Mouse (Mus musculus) intestine, postnatal 0 days (tissue): ENCODE data around the gene Ppl. TPM values are rescaled to one million over a fixed set of nuclear protein-coding genes. Genes with fewer than 3 reads are reported as not detected.
A peak's percentile ranks its signal among the peaks of the same experiment; 100 is the strongest.

Experiments used
- ATAC-seq: fragments of 200-750 bp; cut with Nextera tagmentation; 2 replicates; pipeline ENCODE4 v1.8.0; 2017; ENCODE audit warnings: mild to moderate bottlenecking, moderate TSS enrichment, moderate library complexity
- H3K27ac ChIP-seq: fragments of 300-500 bp; sonication (generic); 2 replicates; pipeline ENCODE4 v1.5.1; 2014; ENCODE audit warnings: mild to moderate bottlenecking, low read depth, low read length, moderate library complexity
- H3K27me3 ChIP-seq: fragments of 300-500 bp; sonication (generic); replicated peaks from 2 replicates; pipeline ENCODE4 v1.6.1; 2014; ENCODE audit warnings: low read length, mixed read lengths; ENCODE audit not compliant: control insufficient read depth, insufficient read depth
- H3K36me3 ChIP-seq: fragments of 300-500 bp; sonication (generic); 2 replicates; pipeline ENCODE4 v1.6.1; 2014; ENCODE audit warnings: mild to moderate bottlenecking, moderate library complexity; ENCODE audit not compliant: control insufficient read depth, insufficient read depth
- H3K4me1 ChIP-seq: fragments of 300-500 bp; sonication (generic); replicated peaks from 2 replicates; pipeline ENCODE4 v1.6.1; 2014; ENCODE audit warnings: antibody characterized with exemption, low read length, mixed read lengths; ENCODE audit not compliant: control insufficient read depth, insufficient read depth
- H3K4me2 ChIP-seq: fragments of 300-500 bp; sonication (generic); replicated peaks from 2 replicates; pipeline ENCODE4 v1.6.1; 2014; ENCODE audit warnings: low read depth, mild to moderate bottlenecking, moderate library complexity
- H3K4me3 ChIP-seq: fragments of 300-500 bp; sonication (generic); 2 replicates; pipeline ENCODE4 v1.5.1; 2014; ENCODE audit warnings: low read depth, low read length
- H3K9ac ChIP-seq: fragments of 300-500 bp; sonication (generic); 2 replicates; pipeline ENCODE4 v1.6.1; 2014; ENCODE audit warnings: mild to moderate bottlenecking, low read depth, low read length
- H3K9me3 ChIP-seq: fragments of 300-500 bp; sonication (generic); 2 replicates; pipeline ENCODE4 v1.6.1; 2016; ENCODE audit warnings: mixed run types; ENCODE audit not compliant: control insufficient read depth
- CTCF ChIP-seq: sonication (generic); IDR thresholded peaks from 2 replicates; pipeline ENCODE4 v1.5.1; 2016; ENCODE audit warnings: low read depth, mild to moderate bottlenecking, control low read depth, antibody characterized with exemption, moderate library complexity
- WGBS: fragments of 180-500 bp; shearing (Covaris S2); extraction: QIAGEN DNeasy Blood & Tissue Kit; methylation state at CpG from one replicate; pipeline ENCODE4 v1.1.7; 2014; 5-methylcytosine and 5-hydroxymethylcytosine counted together
- polyA plus RNA-seq: library from polyadenylated mRNA; unstranded; fragments of >200 nt; fragmentation: Nextera tagmentation; extraction: Ambion mirVana; gene quantifications from 2 replicates; pipeline ENCODE4 v1.2.1, GENCODE M21; 2015

The Ppl gene
- polyA plus RNA-seq, 1 experiment from 2014 or later, result 0.69 TPM

DNA sequence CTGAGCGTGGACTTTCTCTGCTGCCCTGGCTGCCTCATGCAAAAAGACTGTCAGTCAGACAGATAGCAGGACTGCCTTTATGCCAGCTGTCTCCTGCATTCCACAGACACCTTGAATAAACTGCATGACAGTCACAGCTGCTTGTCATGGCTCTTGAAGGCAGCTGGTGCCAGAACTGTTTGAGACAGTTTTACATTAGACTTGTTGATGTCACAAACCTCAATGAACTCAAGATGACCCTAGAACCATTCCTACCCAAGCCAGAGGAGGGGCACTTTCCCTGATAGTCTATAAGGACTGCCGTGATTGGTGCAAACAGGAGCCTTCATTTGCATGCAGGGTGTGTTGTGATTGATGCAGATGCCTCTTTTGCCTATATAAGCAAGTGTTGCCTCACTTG, 18.6 kb downstream of the Ppl start:
- Histone ChIP-seq H3K9me3 (no peaks in the 10 kb centered on the region), H3K4me2 (no peak overlapping the region), H3K4me1 (peaks cover 5% of the 10 kb centered on the region), H3K27me3 (no peaks in the 10 kb centered on the region), H3K4me3 (no peak overlapping the region), H3K27ac (no peak overlapping the region), H3K36me3 (no peaks in the 10 kb centered on the region), H3K9ac (no peak overlapping the region)
- no peak for TF ChIP-seq CTCF
- ATAC-seq, result peak; percentile 24; the same call in 1 of the 2 replicates
- 64% methylated on average over 2 of the region's 2 CpGs for WGBS

DNA sequence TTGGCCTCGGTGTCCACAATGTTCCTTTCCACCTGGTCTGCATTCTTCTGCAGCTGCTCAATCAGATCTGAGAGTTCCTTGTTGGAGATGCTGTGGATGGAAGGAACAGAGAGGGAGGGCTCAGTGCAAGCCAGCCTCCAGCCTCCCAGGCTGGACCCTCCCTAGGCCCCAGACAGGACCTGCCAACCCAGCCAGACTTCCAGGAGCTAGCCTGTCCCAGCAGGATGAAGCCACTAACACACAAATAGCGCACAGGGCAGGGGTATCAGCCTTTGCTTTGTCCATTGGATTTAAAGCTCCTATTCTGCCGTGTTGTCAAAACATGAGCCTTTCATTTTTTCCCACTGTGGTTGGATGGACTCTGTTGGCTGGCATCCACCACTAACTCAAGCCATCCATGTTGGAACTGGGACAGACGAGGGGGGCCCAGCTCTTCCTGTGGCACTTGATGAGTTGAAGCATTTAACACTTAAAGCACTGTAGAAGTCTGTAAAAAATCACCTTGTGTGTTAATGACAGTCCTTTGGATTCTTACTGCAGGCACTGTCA, 19.1 kb downstream of the Ppl start:
- Histone ChIP-seq H3K27ac (no peak overlapping the region), H3K27me3 (no peaks in the 10 kb centered on the region), H3K9ac (no peak overlapping the region), H3K4me1 (peaks cover 5% of the 10 kb centered on the region), H3K36me3 (no peaks in the 10 kb centered on the region), H3K4me2 (no peak overlapping the region), H3K9me3 (no peaks in the 10 kb centered on the region), H3K4me3 (no peak overlapping the region)
- WGBS, result 68% methylated on average over 4 of the region's 4 CpGs
- no peak for ATAC-seq
- no peak for TF ChIP-seq CTCF

DNA sequence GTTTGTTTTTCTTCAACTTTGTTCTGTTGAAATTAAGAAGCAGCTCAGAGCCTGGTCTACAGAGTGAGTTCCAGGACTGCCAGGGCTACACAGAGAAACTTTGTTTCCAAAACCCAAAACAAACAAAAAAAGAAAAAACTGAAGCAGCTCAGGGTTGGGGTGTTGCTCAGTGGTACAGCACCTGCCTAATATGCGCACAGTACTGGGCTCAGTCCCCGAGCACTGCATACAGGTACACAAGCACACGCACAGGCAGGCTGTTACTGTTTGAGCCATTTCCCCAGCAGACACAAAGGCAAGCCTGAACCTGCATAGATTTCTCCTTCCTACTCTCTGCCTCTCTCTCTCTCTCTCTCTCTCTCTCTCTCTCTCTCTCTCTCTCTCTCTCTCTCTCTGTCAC, 21.2 kb downstream of the Ppl start:
- ATAC-seq, result no peak
- TF ChIP-seq CTCF, result no peak
- Histone ChIP-seq H3K9ac (no peak overlapping the region), H3K4me1 (peaks cover 5% of the 10 kb centered on the region), H3K36me3 (no peaks in the 10 kb centered on the region), H3K9me3 (no peaks in the 10 kb centered on the region), H3K27ac (no peak overlapping the region), H3K4me3 (no peak overlapping the region), H3K27me3 (no peaks in the 10 kb centered on the region), H3K4me2 (no peak overlapping the region)
- 85% methylated on average over 3 of the region's 3 CpGs for WGBS

DNA sequence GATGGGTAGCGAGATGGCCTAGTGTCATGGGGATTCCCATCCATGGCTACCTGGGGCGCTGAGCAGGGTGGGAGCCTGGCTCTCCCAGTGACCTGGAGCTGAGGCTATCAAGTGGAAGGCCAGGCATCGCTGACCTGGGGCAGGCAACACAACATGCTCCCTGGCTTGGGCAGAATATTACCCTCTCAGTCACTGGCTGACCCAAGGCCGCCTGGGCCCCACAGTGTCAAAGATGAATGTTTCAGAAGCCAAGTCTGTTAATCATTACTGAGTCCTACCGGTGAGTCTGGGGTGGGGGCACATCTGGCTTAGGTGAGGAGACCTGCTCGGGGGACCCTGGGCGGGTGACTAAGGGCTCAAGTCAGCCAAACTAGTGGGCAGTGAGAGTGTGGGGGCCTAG, 22.3 kb downstream of the Ppl start:
- no peak overlapping the region for H3K4me3 ChIP-seq
- no peak for ATAC-seq
- H3K9me3 ChIP-seq, result no peaks in the 10 kb centered on the region
- H3K9ac ChIP-seq, result no peak overlapping the region
- WGBS, result 49% methylated on average over 7 of the region's 7 CpGs
- TF ChIP-seq CTCF, result no peak
- H3K36me3 ChIP-seq, result no peaks in the 10 kb centered on the region
- H3K27ac ChIP-seq, result no peak overlapping the region
- peak overlapping the region; percentile 21 for H3K4me2 ChIP-seq
- H3K27me3 ChIP-seq, result no peaks in the 10 kb centered on the region
- H3K4me1 ChIP-seq, result peaks cover 5% of the 10 kb centered on the region

DNA sequence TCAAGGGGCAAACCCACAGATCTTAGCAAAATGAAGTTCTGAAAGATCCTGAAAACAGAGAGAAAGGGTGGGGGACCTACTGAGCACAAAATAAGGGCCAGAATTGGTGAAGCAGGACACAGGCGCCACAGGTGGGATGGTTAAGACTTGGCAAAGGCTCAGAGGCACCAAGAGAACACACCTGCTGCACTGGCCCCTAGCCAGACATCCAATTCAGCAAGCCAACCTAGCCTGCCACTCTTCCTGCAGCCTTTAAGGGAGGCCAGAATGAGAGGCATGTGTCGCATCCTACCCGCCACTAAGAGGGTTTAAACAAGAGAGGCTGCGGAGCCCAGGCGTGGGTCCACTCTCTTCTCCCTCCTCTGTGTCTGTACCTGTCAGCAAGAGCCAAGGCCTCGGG, 31.2 kb downstream of the Ppl start:
- 65% methylated on average over 6 of the region's 6 CpGs for WGBS
- no peaks in the 10 kb centered on the region for H3K27me3 ChIP-seq
- no peak for TF ChIP-seq CTCF
- H3K4me2 ChIP-seq, result no peak overlapping the region
- no peak overlapping the region for H3K27ac ChIP-seq
- no peak for ATAC-seq
- H3K9me3 ChIP-seq, result no peaks in the 10 kb centered on the region
- H3K4me3 ChIP-seq, result no peak overlapping the region
- H3K9ac ChIP-seq, result no peak overlapping the region
- H3K36me3 ChIP-seq, result no peaks in the 10 kb centered on the region
- no peaks in the 10 kb centered on the region for H3K4me1 ChIP-seq

DNA sequence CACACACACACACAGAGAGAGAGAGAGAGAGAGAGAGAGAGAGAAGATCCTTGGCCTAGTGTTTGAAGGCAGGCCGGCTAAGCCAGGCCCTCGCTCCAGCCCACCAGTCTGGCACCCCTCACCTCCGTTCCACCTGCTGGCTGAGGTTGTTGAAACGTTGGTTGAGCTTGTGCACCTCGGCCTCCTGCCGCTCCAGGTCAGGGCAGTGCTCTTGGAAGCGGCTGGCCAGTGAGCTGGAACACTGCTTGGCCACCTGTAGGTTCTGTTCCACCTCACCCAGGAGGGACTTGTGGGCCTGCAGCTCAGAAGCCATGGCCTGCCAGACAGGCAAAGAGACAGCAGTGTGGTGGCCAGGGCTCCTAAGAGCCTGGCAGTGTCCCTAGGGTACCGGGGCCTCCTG, 35.7 kb downstream of the Ppl start:
- Histone ChIP-seq H3K27ac (no peak overlapping the region), H3K9me3 (no peaks in the 10 kb centered on the region), H3K4me3 (no peak overlapping the region), H3K27me3 (no peaks in the 10 kb centered on the region), H3K36me3 (no peaks in the 10 kb centered on the region), H3K9ac (no peak overlapping the region), H3K4me2 (no peak overlapping the region), H3K4me1 (no peaks in the 10 kb centered on the region)
- TF ChIP-seq CTCF, result no peak
- 88% methylated on average over 8 of the region's 8 CpGs for WGBS
- ATAC-seq, result no peak

DNA sequence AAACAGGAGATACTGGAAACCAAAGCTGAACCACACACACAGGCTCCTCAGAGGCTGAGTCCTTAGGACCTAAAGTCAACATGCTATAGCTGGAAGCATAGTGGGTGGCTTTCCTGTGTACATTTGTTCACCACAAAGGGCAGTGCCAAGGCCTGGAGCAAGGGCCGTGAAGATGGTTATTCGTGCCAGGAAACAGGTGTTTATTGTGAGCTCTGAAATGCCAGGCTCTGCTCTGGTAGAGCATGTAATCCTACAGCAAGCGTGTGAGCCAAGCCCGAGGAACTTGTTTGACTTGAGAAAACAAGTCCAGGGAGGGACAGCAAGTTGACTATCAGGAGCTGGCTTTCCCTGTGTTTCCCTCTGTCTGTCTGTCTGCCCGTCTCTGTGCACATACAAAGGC, 38.9 kb downstream of the Ppl start:
- Histone ChIP-seq H3K27me3 (no peaks in the 10 kb centered on the region), H3K4me1 (no peaks in the 10 kb centered on the region), H3K9me3 (no peaks in the 10 kb centered on the region), H3K9ac (no peak overlapping the region), H3K27ac (no peak overlapping the region), H3K4me2 (no peak overlapping the region), H3K36me3 (no peaks in the 10 kb centered on the region; the same call in 1 of the 2 replicates), H3K4me3 (no peak overlapping the region)
- WGBS, result 83% methylated on average over 5 of the region's 5 CpGs
- TF ChIP-seq CTCF, result no peak
- ATAC-seq, result no peak
